Mouse (Mus musculus) hindbrain, embryonic 11.5 days (tissue): ENCODE data around the gene Olfr68. TPM values are rescaled to one million over a fixed set of nuclear protein-coding genes. Genes with fewer than 3 reads are reported as not detected.
"Not testable (repeated sequence)": the region's sequence is repeated elsewhere in the genome, so short reads cannot be mapped to it uniquely, and the experiment has no call there.

Experiments
- ATAC-seq: fragments of 200-750 bp; cut with Nextera tagmentation; 2 replicates; pipeline ENCODE4 v1.8.0; 2017; ENCODE audit warnings: mild to moderate bottlenecking, moderate TSS enrichment, moderate library complexity; ENCODE audit not compliant: low FRiP score
- DNase-seq: peaks from one replicate; pipeline ENCODE4 v3.0.0-alpha.2; 2015; ENCODE audit warnings: low spot score
- H3K27ac ChIP-seq: fragments of 300-500 bp; sonication (generic); 2 replicates; pipeline ENCODE4 v1.5.1; 2014; ENCODE audit warnings: mild to moderate bottlenecking, low read depth, low read length
- H3K27me3 ChIP-seq: fragments of 300-500 bp; sonication (generic); 2 replicates; pipeline ENCODE4 v1.6.1; 2014; ENCODE audit warnings: mild to moderate bottlenecking, low read length, moderate library complexity, mixed read lengths; ENCODE audit not compliant: control insufficient read depth, insufficient read depth
- H3K36me3 ChIP-seq: fragments of 300-500 bp; sonication (generic); 2 replicates; pipeline ENCODE4 v1.6.1; 2014; ENCODE audit warnings: mild to moderate bottlenecking, low read length, moderate library complexity, mixed read lengths; ENCODE audit not compliant: control insufficient read depth, insufficient read depth
- H3K4me1 ChIP-seq: fragments of 300-500 bp; sonication (generic); replicated peaks from 2 replicates; pipeline ENCODE4 v1.6.1; 2014; ENCODE audit warnings: low read length, mixed read lengths; ENCODE audit not compliant: control insufficient read depth, insufficient read depth
- H3K4me2 ChIP-seq: fragments of 300-500 bp; sonication (generic); replicated peaks from 2 replicates; pipeline ENCODE4 v1.6.1; 2014; ENCODE audit warnings: mild to moderate bottlenecking, low read depth, low read length
- H3K4me3 ChIP-seq: fragments of 300-500 bp; sonication (generic); 2 replicates; pipeline ENCODE4 v1.5.1; 2014; ENCODE audit warnings: low read depth, low read length
- H3K9ac ChIP-seq: fragments of 300-500 bp; sonication (generic); 2 replicates; pipeline ENCODE4 v1.6.1; 2014; ENCODE audit warnings: low read depth, low read length
- H3K9me3 ChIP-seq: fragments of 300-500 bp; sonication (generic); 2 replicates; pipeline ENCODE4 v1.6.1; 2016; ENCODE audit warnings: low read length; ENCODE audit not compliant: control insufficient read depth
- WGBS: fragments of 180-500 bp; shearing (Covaris S2); extraction: QIAGEN DNeasy Blood & Tissue Kit; methylation state at CpG from one replicate; pipeline ENCODE4 v1.1.7; 2014; 5-methylcytosine and 5-hydroxymethylcytosine counted together
- polyA plus RNA-seq: library from polyadenylated mRNA; unstranded; fragments of >200 nt; fragmentation: Nextera tagmentation; extraction: Ambion mirVana; gene quantifications from 2 replicates; pipeline ENCODE4 v1.2.1, GENCODE M21; 2014

Gene Olfr68
- polyA plus RNA-seq, 1 experiment from 2014 or later, result not detected

- WGBS, result 31% methylated on average over 4 of the region's 4 CpGs
- no peaks in the 10 kb centered on the region for H3K4me1 ChIP-seq
- no peaks in the 10 kb centered on the region for H3K27me3 ChIP-seq
- ATAC-seq (no peak), DNase-seq (no peak)
- H3K36me3 ChIP-seq, result no peaks in the 10 kb centered on the region
- no peak overlapping the region for H3K9ac ChIP-seq
- H3K9me3 ChIP-seq, result no peaks in the 10 kb centered on the region
- H3K4me2 ChIP-seq, result no peak overlapping the region
- H3K4me3 ChIP-seq, result no peak overlapping the region
- no peak overlapping the region for H3K27ac ChIP-seq
These were observed 13.3 kb upstream of the Olfr68 start for GRCm38 (mm10) chr7:103792669-103793388.

GRCm38 (mm10) chr7:103791721-103792120 lies 12.2 kb upstream of the Olfr68 start, which contains the start of gene Olfr67:
TSS of gene Olfr67 (minus strand) at chr7:103791821.
- Histone ChIP-seq H3K9ac (no peak within 1 kb of the TSS), H3K27me3 (no peaks in the 10 kb centered on the region), H3K4me3 (no peak within 1 kb of the TSS), H3K4me2 (no peak within 1 kb of the TSS), H3K9me3 (no peaks in the 10 kb centered on the region), H3K27ac (no peak within 1 kb of the TSS), H3K4me1 (no peaks in the 10 kb centered on the region), H3K36me3 (no peaks in the 10 kb centered on the region)
- no peak for DNase-seq
- WGBS, result 88% methylated on average over 3 of the region's 3 CpGs
- ATAC-seq, result no peak

- not testable (repeated sequence) for H3K4me2 ChIP-seq, H3K27ac ChIP-seq, H3K36me3 ChIP-seq, H3K27me3 ChIP-seq, H3K4me3 ChIP-seq, H3K9me3 ChIP-seq, H3K4me1 ChIP-seq, ATAC-seq, DNase-seq, H3K9ac ChIP-seq
- 76% methylated on average over 3 of the region's 4 CpGs for WGBS
These were observed 1.8 kb downstream of the Olfr68 start for GRCm38 (mm10) chr7:103777652-103778051.

- 62% methylated on average over 2 of the region's 2 CpGs for WGBS
- Histone ChIP-seq H3K27ac (no peak within 1 kb of the TSS), H3K9me3 (no peaks in the 10 kb centered on the region), H3K4me1 (no peaks in the 10 kb centered on the region), H3K4me3 (no peak within 1 kb of the TSS), H3K27me3 (no peaks in the 10 kb centered on the region), H3K36me3 (no peaks in the 10 kb centered on the region), H3K9ac (no peak within 1 kb of the TSS), H3K4me2 (no peak within 1 kb of the TSS)
- ATAC-seq, result no peak
- no peak for DNase-seq
These were observed 8.0 kb downstream of the Olfr68 start, which contains the start of gene Olfr69 for GRCm38 (mm10) chr7:103771494-103771893. TSS of gene Olfr69 (minus strand) at chr7:103771594.

- WGBS, result 97% methylated on average over 4 of the region's 6 CpGs
- DNase-seq, result not testable (repeated sequence)
These were observed 11.8 kb downstream of the Olfr68 start for GRCm38 (mm10) chr7:103767687-103768086.

GRCm38 (mm10) chr7:103762212-103762611 lies 17.3 kb downstream of the Olfr68 start:
- not testable (repeated sequence) for H3K4me3 ChIP-seq, ATAC-seq, H3K9me3 ChIP-seq, H3K36me3 ChIP-seq, H3K27me3 ChIP-seq, DNase-seq, H3K9ac ChIP-seq, H3K4me2 ChIP-seq, H3K27ac ChIP-seq, H3K4me1 ChIP-seq
- 88% methylated on average over 6 of the region's 6 CpGs for WGBS

More at GRCm38 (mm10) chr7:103767687-103768086, 11.8 kb downstream of the Olfr68 start:
- not testable (repeated sequence) for H3K27me3 ChIP-seq, H3K4me3 ChIP-seq, H3K9me3 ChIP-seq, H3K36me3 ChIP-seq, H3K4me1 ChIP-seq, H3K27ac ChIP-seq, H3K9ac ChIP-seq, H3K4me2 ChIP-seq, ATAC-seq

- Histone ChIP-seq H3K36me3 (no peaks in the 10 kb centered on the region), H3K9ac (no peak within 1 kb of the TSS), H3K4me3 (no peak within 1 kb of the TSS), H3K27ac (no peak within 1 kb of the TSS), H3K27me3 (no peaks in the 10 kb centered on the region), H3K4me2 (no peak within 1 kb of the TSS), H3K4me1 (no peaks in the 10 kb centered on the region), H3K9me3 (no peaks in the 10 kb centered on the region)
- 49% methylated on average over 2 of the region's 2 CpGs for WGBS
- no peak for ATAC-seq
- no peak for DNase-seq
These were observed 22.3 kb downstream of the Olfr68 start, which contains the start of gene Olfr630 for GRCm38 (mm10) chr7:103757233-103757632. TSS of gene Olfr630 (minus strand) at chr7:103757333.

- 84% methylated on average over 2 of the region's 2 CpGs for WGBS
- Histone ChIP-seq H3K4me1 (no peaks in the 10 kb centered on the region), H3K4me2 (no peak within 1 kb of the TSS), H3K27ac (no peak within 1 kb of the TSS), H3K9ac (no peak within 1 kb of the TSS), H3K36me3 (no peaks in the 10 kb centered on the region), H3K9me3 (no peaks in the 10 kb centered on the region), H3K27me3 (no peaks in the 10 kb centered on the region), H3K4me3 (no peak within 1 kb of the TSS)
- ATAC-seq (no peak), DNase-seq (no peak)
These were observed 34.7 kb downstream of the Olfr68 start, which contains the start of gene Olfr629 for GRCm38 (mm10) chr7:103744843-103745242. TSS of gene Olfr629 (minus strand) at chr7:103744943.

- no peak for ATAC-seq
- WGBS, result 90% methylated on average over 1 of the region's 1 CpGs
- H3K27me3 ChIP-seq, result no peaks in the 10 kb centered on the region
- no peak within 1 kb of the TSS for H3K4me3 ChIP-seq
- H3K9ac ChIP-seq, result no peak within 1 kb of the TSS
- no peak within 1 kb of the TSS for H3K4me2 ChIP-seq
- H3K9me3 ChIP-seq, result no peaks in the 10 kb centered on the region
- no peak within 1 kb of the TSS for H3K27ac ChIP-seq
- H3K4me1 ChIP-seq, result no peaks in the 10 kb centered on the region
- DNase-seq, result no peak
- no peaks in the 10 kb centered on the region for H3K36me3 ChIP-seq
These were observed 49.4 kb downstream of the Olfr68 start, which contains the start of gene Olfr628 for GRCm38 (mm10) chr7:103730074-103730473. TSS of gene Olfr628 (plus strand) at chr7:103730374.
